In the genomic region with DNA sequence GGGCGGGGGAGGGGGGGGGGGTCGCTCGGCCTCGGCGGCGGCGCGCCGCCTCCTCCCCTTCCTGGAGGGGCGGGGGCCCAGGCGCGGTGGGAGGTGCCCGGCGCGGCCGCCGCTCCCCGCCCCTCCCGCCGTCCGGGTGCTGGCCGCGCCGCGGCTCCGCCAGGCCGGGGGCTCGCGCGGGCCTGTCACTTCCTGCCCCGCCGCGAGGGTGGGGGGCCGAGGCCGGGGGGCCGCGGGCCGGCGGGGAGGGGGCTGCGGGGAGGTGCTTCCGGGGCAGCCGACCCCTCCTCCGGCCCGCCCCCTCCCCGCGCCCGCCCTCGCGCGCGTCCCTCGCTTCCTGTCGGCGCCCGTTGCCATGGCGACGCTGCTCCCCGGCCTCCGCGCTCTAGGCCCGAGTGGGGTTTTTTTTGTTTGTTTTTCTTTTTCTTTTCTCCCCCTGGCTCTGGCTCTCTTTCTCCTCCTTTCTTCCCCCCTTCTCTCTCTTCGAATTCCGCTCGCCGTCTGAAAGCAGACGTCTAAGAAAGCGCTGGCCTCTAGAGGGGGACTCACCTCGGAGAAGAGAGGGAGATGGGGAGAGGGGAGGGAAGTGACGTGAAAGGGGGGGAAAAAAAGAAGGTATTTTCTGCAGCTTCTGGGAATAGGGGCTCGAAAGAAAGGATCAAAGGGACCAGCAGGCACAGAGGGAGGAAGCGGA, we compare ENCODE assay signal across 8 mouse cellular contexts. TPM values are rescaled to one million over a fixed set of nuclear protein-coding genes. Genes with fewer than 3 reads are reported as not detected.
DNase-seq lines count a peak whose midpoint lies in the region; ATAC-seq and TF ChIP-seq lines count a peak whose summit lies in the region.

No protein-coding gene starts in this region.

- DNase-seq in liver, adult 2 months (ENCODE audit: extremely low read depth, low read depth, low spot score) = peak; percentile 24
- peak; percentile 71 to 86 for DNase-seq in spleen, postnatal 4 days (ENCODE audit: low spot score in 2 of 2)

- peaks cover 4% of the 10 kb centered on the region; the same call in 1 of the 2 replicates for H3K4me1 ChIP-seq in bone marrow macrophage, adult 2 months (ENCODE audit: control insufficient read depth, insufficient read depth, low read length)
- H3K4me1 ChIP-seq in embryonic facial prominence, embryonic 15.5 days = peaks cover 14% of the 10 kb centered on the region
- peaks cover 8% of the 10 kb centered on the region for H3K4me1 ChIP-seq in heart, embryonic 11.5 days (ENCODE audit: control insufficient read depth, insufficient read depth, low read length)
- H3K4me1 ChIP-seq in kidney, embryonic 15.5 days = peaks cover 37% of the 10 kb centered on the region
- H3K4me1 ChIP-seq in liver, adult 2 months (ENCODE audit: control insufficient read depth, insufficient read depth, low read length) = peaks cover 5% of the 10 kb centered on the region; the same call in 1 of the 2 replicates

- peak; percentile 91 for ATAC-seq in embryonic facial prominence, embryonic 15.5 days (ENCODE audit: insufficient number of reproducible peaks, low FRiP score, low TSS enrichment, low read depth)
- peak; percentile 88 for ATAC-seq in heart, embryonic 11.5 days (replicated peaks; ENCODE audit: insufficient number of reproducible peaks, low FRiP score, low TSS enrichment)
- ATAC-seq in kidney, embryonic 15.5 days (replicated peaks; ENCODE audit: low FRiP score) = peak; percentile 90

- H3K27me3 ChIP-seq in C2C12 (ENCODE audit: control insufficient read depth, insufficient read depth, insufficient read length) (no peaks in the 10 kb centered on the region), myocyte (ENCODE audit: control insufficient read depth, insufficient read depth, insufficient read length) (no peaks in the 10 kb centered on the region)
- H3K27me3 ChIP-seq in embryonic facial prominence, embryonic 15.5 days = no peaks in the 10 kb centered on the region
- no peaks in the 10 kb centered on the region for H3K27me3 ChIP-seq in heart, embryonic 11.5 days (ENCODE audit: control insufficient read depth, insufficient read depth, low read length)
- no peaks in the 10 kb centered on the region for H3K27me3 ChIP-seq in kidney, embryonic 15.5 days
- peaks cover 3% of the 10 kb centered on the region; the same call in 1 of the 2 replicates for H3K27me3 ChIP-seq in liver, adult 2 months (ENCODE audit: control insufficient read depth, insufficient read depth, low read length)

- no peak for TF ChIP-seq CTCF in C2C12 (IDR thresholded peaks at IDR 0.05; ENCODE audit: control insufficient read depth, insufficient read depth, insufficient read length)
- TF ChIP-seq CTCF in bone marrow macrophage, adult 2 months (IDR thresholded peaks at IDR 0.05; ENCODE audit: low read depth, low read length) = no peak
- TF ChIP-seq CTCF in liver, adult 2 months (IDR thresholded peaks at IDR 0.05; ENCODE audit: low read depth, low read length) = no peak

- H3K36me3 ChIP-seq in C2C12 (ENCODE audit: control insufficient read depth, insufficient read depth) (no peaks in the 10 kb centered on the region), myocyte (ENCODE audit: control insufficient read depth, insufficient read depth) (no peaks in the 10 kb centered on the region)
- H3K36me3 ChIP-seq in embryonic facial prominence, embryonic 15.5 days = peaks cover 11% of the 10 kb centered on the region
- H3K36me3 ChIP-seq in heart, embryonic 11.5 days (ENCODE audit: control insufficient read depth, insufficient read depth, low read length) = peaks cover 5% of the 10 kb centered on the region
- peaks cover 20% of the 10 kb centered on the region for H3K36me3 ChIP-seq in kidney, embryonic 15.5 days
- no peaks in the 10 kb centered on the region for H3K36me3 ChIP-seq in liver, adult 2 months (ENCODE audit: control insufficient read depth, insufficient read depth, low read length)

- H3K4me2 ChIP-seq in embryonic facial prominence, embryonic 15.5 days (replicated peaks) = peak overlapping the region; percentile 63
- H3K4me2 ChIP-seq in heart, embryonic 11.5 days = peak overlapping the region; percentile 60
- H3K4me2 ChIP-seq in kidney, embryonic 15.5 days = peak overlapping the region; percentile 68
- peak overlapping the region; percentile 93 for H3K4me2 ChIP-seq in myocyte (ENCODE audit: low read depth)

- H3K4me3 ChIP-seq in C2C12 (ENCODE audit: insufficient read depth, poor library complexity, severe bottlenecking) (peak overlapping the region; percentile 53), myocyte (peak overlapping the region; percentile 42)
- peak overlapping the region; percentile 97 for H3K4me3 ChIP-seq in bone marrow macrophage, adult 2 months (ENCODE audit: insufficient read depth, low read length)
- peak overlapping the region; percentile 70 for H3K4me3 ChIP-seq in embryonic facial prominence, embryonic 15.5 days (replicated peaks)
- peak overlapping the region; percentile 76 for H3K4me3 ChIP-seq in heart, embryonic 11.5 days (ENCODE audit: low read depth, low read length)
- peak overlapping the region; percentile 76 for H3K4me3 ChIP-seq in kidney, embryonic 15.5 days (replicated peaks)
- peak overlapping the region; percentile 60 for H3K4me3 ChIP-seq in liver, adult 2 months (ENCODE audit: insufficient read depth, low read depth, low read length)

- TF ChIP-seq POLR2A in bone marrow macrophage, adult 2 months (IDR thresholded peaks at IDR 0.05; ENCODE audit: borderline replicate concordance, low read depth, low read length) = no peak
- TF ChIP-seq POLR2A in liver, adult 2 months (IDR thresholded peaks at IDR 0.05; ENCODE audit: extremely low read depth, insufficient read depth, low read length) = no peak
- TF ChIP-seq POLR2A in myocyte (IDR thresholded peaks at IDR 0.05; ENCODE audit: insufficient read length, low read depth) = no peak

- H3K27ac ChIP-seq in bone marrow macrophage, adult 2 months (ENCODE audit: insufficient read depth, low read depth, low read length) = no peak overlapping the region
- peak overlapping the region; percentile 96 for H3K27ac ChIP-seq in embryonic facial prominence, embryonic 15.5 days (replicated peaks)
- peak overlapping the region; percentile 91 for H3K27ac ChIP-seq in heart, embryonic 11.5 days (ENCODE audit: low read depth, low read length)
- peak overlapping the region; percentile 97 for H3K27ac ChIP-seq in kidney, embryonic 15.5 days
- H3K27ac ChIP-seq in liver, adult 2 months (replicated peaks; ENCODE audit: insufficient read depth, low read depth, low read length) = no peak overlapping the region

- peak overlapping the region; percentile 75 for H3ac ChIP-seq in C2C12 (ENCODE audit: control insufficient read depth, insufficient read length, low read depth)
- H3ac ChIP-seq in myocyte (ENCODE audit: control insufficient read depth, insufficient read length) = peak overlapping the region; percentile 35

- WGBS in embryonic facial prominence, embryonic 15.5 days = 0% methylated on average over 19 of the region's 71 CpGs
- WGBS in heart, embryonic 11.5 days (ENCODE audit: insufficient replicate concordance) = 0% methylated on average over 33 of the region's 71 CpGs
- WGBS in kidney, embryonic 15.5 days = under 1% methylated on average over 39 of the region's 71 CpGs
- WGBS in liver, adult 2 months = 1% methylated on average over 52 of the region's 71 CpGs

- H3K79me2 ChIP-seq in C2C12 (ENCODE audit: control insufficient read depth, insufficient read depth) (no peaks in the 10 kb centered on the region), myocyte (ENCODE audit: control insufficient read depth, insufficient read depth) (no peaks in the 10 kb centered on the region)
- no peaks in the 10 kb centered on the region for H3K79me2 ChIP-seq in liver, adult 2 months (ENCODE audit: control insufficient read depth, insufficient read depth, low read length)

- H3K9ac ChIP-seq in embryonic facial prominence, embryonic 15.5 days = peak overlapping the region; percentile 60
- peak overlapping the region; percentile 79 for H3K9ac ChIP-seq in heart, embryonic 11.5 days (ENCODE audit: low read depth, low read length)
- peak overlapping the region; percentile 69 for H3K9ac ChIP-seq in kidney, embryonic 15.5 days
- peak overlapping the region; percentile 67 for H3K9ac ChIP-seq in liver, adult 2 months (ENCODE audit: low read depth, low read length)

- no peaks in the 10 kb centered on the region for H3K9me3 ChIP-seq in embryonic facial prominence, embryonic 15.5 days (replicated peaks)
- no peaks in the 10 kb centered on the region for H3K9me3 ChIP-seq in heart, embryonic 11.5 days (replicated peaks; ENCODE audit: control insufficient read depth, low read length)
- H3K9me3 ChIP-seq in kidney, embryonic 15.5 days (replicated peaks) = no peaks in the 10 kb centered on the region

- H3K79me3 ChIP-seq in C2C12 (ENCODE audit: low read depth) = peaks cover 1% of the 10 kb centered on the region

RNA-seq across cellular contexts. Expression of a gene that starts 0.6 kb away (rescaled TPM):
- polyA plus RNA-seq in C2C12 (2012; fragmentation: generic; extraction: Trizol) (17.6 TPM), myocyte (2012; fragmentation: generic; extraction: Trizol) (15.5 TPM)
- polyA plus RNA-seq in bone marrow macrophage, adult 2 months (2012; ENCODE audit: insufficient read depth, insufficient read length, missing spikeins) = 10.2 and 11.2 TPM in 2 replicates
- 17.6 and 19.6 TPM in 2 replicates for polyA plus RNA-seq in embryonic facial prominence, embryonic 15.5 days (2015; fragmentation: Nextera tagmentation; extraction: Ambion mirVana)
- 15.7 and 17.1 TPM in 2 replicates for polyA plus RNA-seq in heart, embryonic 11.5 days (2014; fragmentation: Nextera tagmentation; extraction: Ambion mirVana)
- polyA plus RNA-seq in kidney, embryonic 15.5 days (2015; fragmentation: Nextera tagmentation; extraction: Ambion mirVana) = 18.1 and 21.1 TPM in 2 replicates
- total RNA-seq in liver, adult 2 months (2014; rRNA removed) = 0.74 and 0.94 TPM in 2 replicates
- 2.7 and 5.8 TPM in 2 replicates for polyA plus RNA-seq in liver, adult 2 months (2012; rRNA removed)

RNA-seq across cellular contexts. Expression of a gene that starts 31.3 kb away (rescaled TPM):
- polyA plus RNA-seq in C2C12 (2012; fragmentation: generic; extraction: Trizol) (64.2 TPM), myocyte (2012; fragmentation: generic; extraction: Trizol) (58.8 TPM)
- polyA plus RNA-seq in bone marrow macrophage, adult 2 months (2012; ENCODE audit: insufficient read depth, insufficient read length, missing spikeins) = 229 and 236 TPM in 2 replicates
- polyA plus RNA-seq in embryonic facial prominence, embryonic 15.5 days (2015; fragmentation: Nextera tagmentation; extraction: Ambion mirVana) = 88.2 and 94.8 TPM in 2 replicates
- 84.9 and 93.0 TPM in 2 replicates for polyA plus RNA-seq in heart, embryonic 11.5 days (2014; fragmentation: Nextera tagmentation; extraction: Ambion mirVana)
- 113 and 116 TPM in 2 replicates for polyA plus RNA-seq in kidney, embryonic 15.5 days (2015; fragmentation: Nextera tagmentation; extraction: Ambion mirVana)
- 95.0 and 104 TPM in 2 replicates for total RNA-seq in liver, adult 2 months (2014; rRNA removed)
- 46.4 and 51.2 TPM in 2 replicates for polyA plus RNA-seq in liver, adult 2 months (2012; rRNA removed)

RNA-seq across cellular contexts. Expression of a gene that starts 57.1 kb away (rescaled TPM):
- polyA plus RNA-seq in C2C12 (2012; fragmentation: generic; extraction: Trizol) = not detected
- polyA plus RNA-seq in bone marrow macrophage, adult 2 months (2012; ENCODE audit: insufficient read depth, insufficient read length, missing spikeins) = not detected in 2 replicates
- not detected in 2 replicates for polyA plus RNA-seq in embryonic facial prominence, embryonic 15.5 days (2015; fragmentation: Nextera tagmentation; extraction: Ambion mirVana)
- not detected in 2 replicates for polyA plus RNA-seq in heart, embryonic 11.5 days (2014; fragmentation: Nextera tagmentation; extraction: Ambion mirVana)
- not detected in 2 replicates for polyA plus RNA-seq in kidney, embryonic 15.5 days (2015; fragmentation: Nextera tagmentation; extraction: Ambion mirVana)
- 0.09 TPM in 1 of 2 replicates, not detected in the other for total RNA-seq in liver, adult 2 months (2014; rRNA removed)
- not detected in 2 replicates for polyA plus RNA-seq in liver, adult 2 months (2012; rRNA removed)
- not detected for polyA plus RNA-seq in myocyte (2012; fragmentation: generic; extraction: Trizol)

Comparison
In these comparisons a context has a peak if more than half of its experiments do, and no peak if none do; other contexts are left out.
1. H3K4me3 ChIP-seq: peak in every context shown above with its lines; median percentile 97 in bone marrow macrophage, adult 2 months; 76 in heart, embryonic 11.5 days; 76 in kidney, embryonic 15.5 days; 70 in embryonic facial prominence, embryonic 15.5 days; 60 in liver, adult 2 months; 53 in C2C12; 42 in myocyte.
2. H3K27ac ChIP-seq: peak in embryonic facial prominence, embryonic 15.5 days (single experiment), heart, embryonic 11.5 days (single experiment) and kidney, embryonic 15.5 days (single experiment); none in bone marrow macrophage, adult 2 months (single experiment) and liver, adult 2 months (single experiment).
3. Peak in every context shown above with its lines, with median percentiles within 50 percentile points of each other: ATAC-seq, H3K4me2 ChIP-seq and H3K9ac ChIP-seq.